Mouse (Mus musculus): ENCODE results near the gene Pum1. TPM values are rescaled to one million over a fixed set of nuclear protein-coding genes. Genes with fewer than 3 reads are reported as not detected.

The Pum1 gene
- polyA plus RNA-seq, 1 experiment from 2014 or later, result 107 TPM

DNA sequence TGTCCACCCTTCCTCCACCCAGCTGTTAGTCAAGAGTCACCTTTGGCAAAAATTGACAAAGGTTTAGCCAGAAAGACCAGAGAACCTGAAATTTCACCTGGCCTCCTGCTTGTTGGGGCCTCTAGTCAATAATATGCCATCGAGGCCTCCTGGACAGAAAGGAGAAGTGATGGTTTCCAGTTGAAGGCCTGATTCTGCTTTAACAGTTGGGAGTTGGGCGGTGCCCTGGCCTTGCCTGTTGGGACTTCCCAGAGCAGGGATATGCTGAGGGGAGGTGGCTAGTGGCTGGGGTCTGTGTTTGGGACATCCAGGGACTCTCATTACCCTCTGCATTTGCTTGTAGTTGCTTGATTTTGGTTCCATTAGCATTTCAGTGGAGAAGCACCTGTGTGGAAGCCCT lies 119.4 kb downstream of the Pum1 start:
- Histone ChIP-seq H3K4me1 (ENCODE audit: control insufficient read depth, insufficient read depth, low read length) (no peaks in the 10 kb centered on the region), H3K27ac (ENCODE audit: low read depth, low read length) (no peak overlapping the region), H3K4me2 (ENCODE audit: low read depth) (no peak overlapping the region), H3K9me3 (ENCODE audit: control insufficient read depth, low read length) (no peaks in the 10 kb centered on the region), H3K4me3 (ENCODE audit: low read depth, low read length) (no peak overlapping the region), H3K36me3 (ENCODE audit: control insufficient read depth, insufficient read depth, low read length) (peaks cover 9% of the 10 kb centered on the region), H3K27me3 (ENCODE audit: control insufficient read depth, insufficient read depth, low read length) (no peaks in the 10 kb centered on the region), H3K9ac (ENCODE audit: low read length) (no peak overlapping the region)
- DNase-seq (ENCODE audit: low spot score), result no peak
- WGBS, result 81% methylated on average over 2 of the region's 2 CpGs
- ATAC-seq (ENCODE audit: insufficient read depth, low FRiP score, low TSS enrichment), result no peak

DNA sequence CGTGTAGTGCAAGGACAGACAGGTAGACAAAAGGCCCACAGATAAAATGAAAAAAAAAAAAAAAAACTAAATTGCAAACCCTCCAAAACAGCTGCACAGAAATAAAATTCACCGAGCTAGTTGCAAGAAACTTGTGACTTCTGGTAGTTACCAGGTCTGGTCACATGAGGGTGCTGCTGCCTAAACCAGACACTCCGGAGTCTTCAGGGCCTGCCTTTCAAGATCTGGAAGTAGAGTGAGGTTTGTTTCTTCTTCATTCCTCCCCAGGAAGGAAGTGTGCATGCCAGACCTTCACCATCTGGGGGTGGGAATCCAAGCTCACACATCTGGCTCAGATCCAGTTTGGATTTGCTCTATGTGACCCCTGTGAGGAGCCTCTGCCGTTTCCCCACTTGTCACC lies 121.6 kb downstream of the Pum1 start:
- no peak overlapping the region for H3K4me2 ChIP-seq (ENCODE audit: low read depth)
- H3K4me1 ChIP-seq (ENCODE audit: control insufficient read depth, insufficient read depth, low read length), result no peaks in the 10 kb centered on the region
- H3K9me3 ChIP-seq (ENCODE audit: control insufficient read depth, low read length), result no peaks in the 10 kb centered on the region
- H3K27me3 ChIP-seq (ENCODE audit: control insufficient read depth, insufficient read depth, low read length), result no peaks in the 10 kb centered on the region
- no peak overlapping the region for H3K27ac ChIP-seq (ENCODE audit: low read depth, low read length)
- DNase-seq (ENCODE audit: low spot score), result peak; percentile 60
- H3K9ac ChIP-seq (ENCODE audit: low read length), result no peak overlapping the region
- WGBS, result 37% methylated on average over 4 of the region's 4 CpGs
- H3K36me3 ChIP-seq (ENCODE audit: control insufficient read depth, insufficient read depth, low read length), result peaks cover under 1% of the 10 kb centered on the region
- ATAC-seq (ENCODE audit: insufficient read depth, low FRiP score, low TSS enrichment), result no peak
- H3K4me3 ChIP-seq (ENCODE audit: low read depth, low read length), result no peak overlapping the region

DNA sequence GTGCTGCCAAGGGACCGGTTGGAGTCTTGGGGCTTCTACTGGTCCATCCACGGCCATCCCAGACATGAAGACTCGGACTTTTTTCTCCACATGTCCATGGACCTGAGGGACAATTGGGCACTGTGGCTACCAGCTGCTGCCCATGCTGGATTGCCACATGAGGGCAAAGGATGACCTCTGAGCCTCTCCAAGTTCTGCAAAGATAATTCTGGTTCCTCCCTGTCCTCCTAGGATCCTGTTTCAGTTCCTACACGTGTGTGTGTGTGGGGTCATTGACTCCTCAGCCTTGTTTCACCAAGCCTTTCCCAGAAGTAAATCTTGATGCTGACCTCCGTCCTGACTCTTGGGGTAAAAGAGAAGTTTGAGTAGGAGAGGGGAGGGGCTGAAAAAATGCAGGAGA lies 124.4 kb downstream of the Pum1 start:
- Histone ChIP-seq H3K4me1 (ENCODE audit: control insufficient read depth, insufficient read depth, low read length) (peaks cover 5% of the 10 kb centered on the region; the same call in 1 of the 2 replicates), H3K9me3 (ENCODE audit: control insufficient read depth, low read length) (no peaks in the 10 kb centered on the region), H3K36me3 (ENCODE audit: control insufficient read depth, insufficient read depth, low read length) (no peaks in the 10 kb centered on the region), H3K27me3 (ENCODE audit: control insufficient read depth, insufficient read depth, low read length) (0 out of 2 replicates have a peak, but pooled peaks cover 5% of the 10 kb centered on the region), H3K27ac (ENCODE audit: low read depth, low read length) (no peak overlapping the region), H3K9ac (ENCODE audit: low read length) (no peak overlapping the region), H3K4me2 (ENCODE audit: low read depth) (no peak overlapping the region), H3K4me3 (ENCODE audit: low read depth, low read length) (no peak overlapping the region)
- ATAC-seq (ENCODE audit: insufficient read depth, low FRiP score, low TSS enrichment) (no peak), DNase-seq (ENCODE audit: low spot score) (no peak)
- WGBS, result 83% methylated on average over 5 of the region's 5 CpGs

- Histone ChIP-seq H3K27ac (ENCODE audit: low read depth, low read length) (no peak overlapping the region), H3K9me3 (ENCODE audit: control insufficient read depth, low read length) (no peaks in the 10 kb centered on the region), H3K4me1 (ENCODE audit: control insufficient read depth, insufficient read depth, low read length) (peaks cover 12% of the 10 kb centered on the region), H3K9ac (ENCODE audit: low read length) (no peak overlapping the region), H3K4me3 (ENCODE audit: low read depth, low read length) (no peak overlapping the region), H3K36me3 (ENCODE audit: control insufficient read depth, insufficient read depth, low read length) (no peaks in the 10 kb centered on the region), H3K4me2 (ENCODE audit: low read depth) (no peak overlapping the region), H3K27me3 (ENCODE audit: control insufficient read depth, insufficient read depth, low read length) (0 out of 2 replicates have a peak, but pooled peaks cover 5% of the 10 kb centered on the region)
- ATAC-seq (ENCODE audit: insufficient read depth, low FRiP score, low TSS enrichment) (no peak), DNase-seq (ENCODE audit: low spot score) (peak; percentile 86)
- 16% methylated on average over 6 of the region's 6 CpGs for WGBS
Observed at GRCm38 (mm10) chr4:130790180-130790579, 127.1 kb downstream of the Pum1 start.

- ATAC-seq (ENCODE audit: insufficient read depth, low FRiP score, low TSS enrichment) (no peak), DNase-seq (ENCODE audit: low spot score) (peak; percentile 49)
- Histone ChIP-seq H3K4me3 (ENCODE audit: low read depth, low read length) (peak overlapping the region; percentile 83), H3K4me1 (ENCODE audit: control insufficient read depth, insufficient read depth, low read length) (peaks cover 12% of the 10 kb centered on the region), H3K27me3 (ENCODE audit: control insufficient read depth, insufficient read depth, low read length) (0 out of 2 replicates have a peak, but pooled peaks cover 5% of the 10 kb centered on the region), H3K9ac (ENCODE audit: low read length) (peak overlapping the region; percentile 96), H3K36me3 (ENCODE audit: control insufficient read depth, insufficient read depth, low read length) (no peaks in the 10 kb centered on the region), H3K9me3 (ENCODE audit: control insufficient read depth, low read length) (no peaks in the 10 kb centered on the region), H3K4me2 (ENCODE audit: low read depth) (peak overlapping the region; percentile 98), H3K27ac (ENCODE audit: low read depth, low read length) (0 out of 2 replicates have a peak overlapping the region, but pooled peaks have one; percentile 60)
- whole genome bisulfite sequencing, result 7% methylated on average over 19 of the region's 19 CpGs
Observed at GRCm38 (mm10) chr4:130791811-130792375, 128.8 kb downstream of the Pum1 start.

DNA sequence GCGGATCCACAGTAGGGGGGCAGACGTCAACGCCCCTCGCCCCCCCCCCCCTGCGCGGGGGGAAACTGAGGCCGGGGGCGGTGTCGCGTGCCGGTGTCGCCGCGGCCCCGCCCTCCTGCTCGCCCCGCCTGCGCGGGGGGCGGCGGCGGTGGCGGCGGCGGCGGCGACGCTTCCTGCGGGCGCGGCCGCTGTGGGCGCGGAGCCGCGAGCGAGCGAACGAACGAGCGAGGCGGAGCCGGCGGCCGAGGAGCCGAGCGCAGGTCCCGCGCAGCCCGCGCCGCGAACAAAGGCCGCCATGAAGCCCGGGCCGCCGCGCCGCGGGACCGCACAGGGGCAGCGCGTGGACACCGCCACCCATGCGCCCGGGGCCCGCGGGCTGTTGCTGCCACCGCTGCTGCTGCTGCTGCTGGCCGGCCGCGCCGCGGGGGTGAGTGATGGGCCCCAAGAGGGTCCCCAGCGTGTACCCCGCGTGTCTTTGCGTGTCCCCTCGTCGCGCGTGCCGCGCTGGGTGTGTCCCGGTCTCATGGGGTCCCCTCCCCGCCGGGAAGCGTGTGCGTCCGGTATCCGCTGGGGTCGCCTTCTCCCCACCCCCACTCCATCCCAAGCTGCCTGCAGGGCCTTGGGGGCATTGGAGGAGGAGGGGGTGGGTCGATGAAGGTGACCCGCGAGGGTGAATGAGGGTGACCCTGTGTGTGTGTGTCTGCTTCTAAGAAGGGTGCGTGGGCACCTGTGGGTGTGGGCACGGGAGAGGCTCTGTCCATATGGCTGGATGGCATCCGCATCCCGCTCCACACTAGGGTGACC lies 129.5 kb downstream of the Pum1 start, which contains the start of gene Sdc3:
Sdc3 (plus strand) TSS at position 162 of the 804 bp plus-strand sequence.
- Histone ChIP-seq H3K27me3 (ENCODE audit: control insufficient read depth, insufficient read depth, low read length) (0 out of 2 replicates have a peak, but pooled peaks cover 5% of the 10 kb centered on the region), H3K4me1 (ENCODE audit: control insufficient read depth, insufficient read depth, low read length) (peaks cover 14% of the 10 kb centered on the region), H3K27ac (ENCODE audit: low read depth, low read length) (0 out of 2 replicates have a peak within 1 kb of the TSS, but pooled peaks have one; percentile 60), H3K4me3 (ENCODE audit: low read depth, low read length) (peak within 1 kb of the TSS; percentile 83), H3K9ac (ENCODE audit: low read length) (peak within 1 kb of the TSS; percentile 96), H3K36me3 (ENCODE audit: control insufficient read depth, insufficient read depth, low read length) (no peaks in the 10 kb centered on the region), H3K9me3 (ENCODE audit: control insufficient read depth, low read length) (no peaks in the 10 kb centered on the region), H3K4me2 (ENCODE audit: low read depth) (peak within 1 kb of the TSS; percentile 98)
- ATAC-seq (ENCODE audit: insufficient read depth, low FRiP score, low TSS enrichment) (peak; percentile 21; the same call in 1 of the 2 replicates), DNase-seq (ENCODE audit: low spot score) (no peak)
- 4% methylated on average over 53 of the region's 99 CpGs for WGBS

DNA sequence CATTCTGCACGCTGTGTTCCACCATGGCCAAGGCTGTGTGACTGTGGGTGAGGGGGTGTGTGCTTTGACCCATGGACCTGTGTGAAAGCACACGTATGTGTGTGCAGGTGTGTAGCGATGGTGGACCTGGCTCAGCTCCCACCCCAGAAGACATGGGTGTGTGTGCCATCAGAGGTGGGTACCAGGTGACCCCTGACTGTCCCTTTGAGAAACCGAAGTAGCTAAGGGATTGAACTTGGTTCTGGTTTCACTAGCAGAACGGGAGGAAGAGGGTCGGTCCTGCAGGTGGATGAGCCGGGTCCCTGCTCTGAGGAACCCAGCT lies 130.0 kb downstream of the Pum1 start:
- H3K4me1 ChIP-seq (ENCODE audit: control insufficient read depth, insufficient read depth, low read length), result peaks cover 14% of the 10 kb centered on the region
- no peak overlapping the region for H3K27ac ChIP-seq (ENCODE audit: low read depth, low read length)
- H3K9ac ChIP-seq (ENCODE audit: low read length), result peak overlapping the region; percentile 96
- H3K36me3 ChIP-seq (ENCODE audit: control insufficient read depth, insufficient read depth, low read length), result no peaks in the 10 kb centered on the region
- DNase-seq (ENCODE audit: low spot score) (no peak), ATAC-seq (ENCODE audit: insufficient read depth, low FRiP score, low TSS enrichment) (peak; percentile 36; the same call in 1 of the 2 replicates)
- peak overlapping the region; percentile 98 for H3K4me2 ChIP-seq (ENCODE audit: low read depth)
- WGBS, result 54% methylated on average over 7 of the region's 7 CpGs
- peak overlapping the region; percentile 83 for H3K4me3 ChIP-seq (ENCODE audit: low read depth, low read length)
- no peaks in the 10 kb centered on the region for H3K9me3 ChIP-seq (ENCODE audit: control insufficient read depth, low read length)
- 0 out of 2 replicates have a peak, but pooled peaks cover 5% of the 10 kb centered on the region for H3K27me3 ChIP-seq (ENCODE audit: control insufficient read depth, insufficient read depth, low read length)

- H3K4me1 ChIP-seq (ENCODE audit: control insufficient read depth, insufficient read depth, low read length), result peaks cover 23% of the 10 kb centered on the region
- DNase-seq (ENCODE audit: low spot score) (no peak), ATAC-seq (ENCODE audit: insufficient read depth, low FRiP score, low TSS enrichment) (no peak)
- H3K27ac ChIP-seq (ENCODE audit: low read depth, low read length), result no peak overlapping the region
- no peaks in the 10 kb centered on the region for H3K9me3 ChIP-seq (ENCODE audit: control insufficient read depth, low read length)
- H3K36me3 ChIP-seq (ENCODE audit: control insufficient read depth, insufficient read depth, low read length), result no peaks in the 10 kb centered on the region
- 0 out of 2 replicates have a peak, but pooled peaks cover 5% of the 10 kb centered on the region for H3K27me3 ChIP-seq (ENCODE audit: control insufficient read depth, insufficient read depth, low read length)
- H3K9ac ChIP-seq (ENCODE audit: low read length), result no peak overlapping the region
- no peak overlapping the region for H3K4me3 ChIP-seq (ENCODE audit: low read depth, low read length)
- 47% methylated on average over 4 of the region's 4 CpGs for WGBS
- no peak overlapping the region for H3K4me2 ChIP-seq (ENCODE audit: low read depth)
Observed at GRCm38 (mm10) chr4:130794771-130795170, 131.7 kb downstream of the Pum1 start.

Data from neural tube, embryonic 11.5 days (tissue).